Mouse (Mus musculus): ENCODE measurements around the gene Srl. TPM values are rescaled to one million over a fixed set of nuclear protein-coding genes. Genes with fewer than 3 reads are reported as not detected.
"Not testable (repeated sequence)": the region's sequence is repeated elsewhere in the genome, so short reads cannot be mapped to it uniquely, and the experiment has no call there.

Srl gene
- polyA plus RNA-seq, 1 experiment from 2014 or later, result 112 TPM

DNA sequence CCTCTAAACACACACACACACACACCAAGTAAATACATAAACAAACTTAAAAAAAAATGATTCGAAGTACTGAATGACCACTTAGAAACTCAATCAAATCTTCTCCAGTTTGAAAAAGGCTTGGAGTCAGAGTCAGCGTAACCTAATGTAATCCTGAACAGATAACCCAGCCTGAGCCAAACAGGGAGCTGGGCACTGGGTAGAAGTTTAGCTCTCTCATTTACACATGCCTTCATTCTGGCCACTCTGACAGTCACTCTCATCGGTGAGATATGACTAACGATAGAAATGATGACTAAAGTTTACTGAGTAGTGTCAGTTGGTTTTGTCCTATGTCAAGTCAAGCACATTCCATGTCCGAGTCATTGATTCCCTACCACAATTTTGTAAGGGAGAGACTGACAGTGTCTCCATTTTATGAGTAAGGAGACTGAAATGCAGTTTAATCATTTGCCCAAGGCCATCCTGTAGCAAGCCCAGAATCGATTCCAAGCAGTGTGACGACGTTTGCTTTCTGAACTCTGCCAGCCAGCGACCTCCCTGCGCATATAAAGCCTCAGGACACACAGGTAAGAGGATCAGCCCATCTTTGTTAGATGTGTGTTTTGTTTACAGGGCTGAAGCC is 63.9 kb downstream of the Srl start:
- H3K4me3 ChIP-seq (ENCODE audit: low read depth, low read length), result no peak overlapping the region
- no peaks in the 10 kb centered on the region for H3K4me1 ChIP-seq (ENCODE audit: control insufficient read depth, insufficient read depth, low read length)
- peaks cover 15% of the 10 kb centered on the region for H3K36me3 ChIP-seq (ENCODE audit: control insufficient read depth, insufficient read depth, low read length)
- no peak for ATAC-seq (ENCODE audit: low read depth)
- WGBS, result 85% methylated on average over 10 of the region's 10 CpGs
- H3K9me3 ChIP-seq (ENCODE audit: control insufficient read depth, low read length), result no peaks in the 10 kb centered on the region
- no peak for DNase-seq (ENCODE audit: low spot score)
- H3K27me3 ChIP-seq (replicated peaks; ENCODE audit: control insufficient read depth, insufficient read depth, low read length), result no peaks in the 10 kb centered on the region
- H3K27ac ChIP-seq (replicated peaks; ENCODE audit: low read depth, low read length), result no peak overlapping the region
- H3K9ac ChIP-seq (ENCODE audit: low read depth, low read length), result no peak overlapping the region
- H3K4me2 ChIP-seq (ENCODE audit: low read depth, low read length), result no peak overlapping the region

DNA sequence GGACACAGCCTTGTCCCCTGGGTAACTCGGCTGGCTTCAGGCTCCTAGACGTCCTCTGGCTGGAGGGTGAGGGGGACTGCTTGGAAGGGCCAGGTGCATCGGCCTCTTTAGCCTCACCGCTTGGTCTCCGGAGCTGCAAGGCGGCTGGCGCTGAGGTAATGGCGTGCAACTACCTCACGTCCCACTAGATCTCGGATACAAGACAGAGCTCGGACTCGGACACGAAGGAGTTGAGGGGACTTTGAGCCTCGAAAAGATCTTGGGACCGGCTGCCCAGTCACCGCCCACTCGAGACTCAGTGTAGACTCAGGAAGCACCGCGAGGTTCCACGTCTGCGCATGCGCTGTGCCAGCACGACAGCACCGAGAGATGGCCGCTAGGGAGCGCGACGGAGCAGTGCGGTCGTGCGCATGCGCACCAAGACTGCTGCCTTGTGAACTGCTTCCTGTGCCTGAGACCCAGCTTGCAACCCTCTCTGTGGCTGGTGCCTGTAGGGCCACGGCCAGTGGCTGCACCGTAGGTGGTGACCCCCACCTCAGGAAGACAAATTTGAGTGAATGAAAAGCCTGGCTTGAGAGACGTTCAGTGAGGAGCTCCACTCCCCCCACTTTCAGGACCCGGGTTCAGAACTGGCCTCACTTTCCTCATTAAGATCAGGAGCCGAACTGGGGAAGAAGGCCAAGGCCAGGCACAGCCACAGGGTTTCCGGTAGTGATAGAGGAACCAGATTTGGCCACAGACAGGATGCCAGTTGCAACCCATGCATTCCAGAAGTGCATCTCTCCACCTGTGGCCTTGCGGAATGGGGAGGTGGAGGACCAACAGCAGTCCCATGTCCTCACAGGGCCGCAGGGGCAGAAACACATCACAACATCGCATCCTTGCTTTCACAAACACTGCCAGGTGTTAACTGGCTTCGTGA is 66.5 kb downstream of the Srl start:
- Histone ChIP-seq H3K27me3 (replicated peaks; ENCODE audit: control insufficient read depth, insufficient read depth, low read length) (no peaks in the 10 kb centered on the region), H3K4me1 (ENCODE audit: control insufficient read depth, insufficient read depth, low read length) (no peaks in the 10 kb centered on the region), H3K9ac (ENCODE audit: low read depth, low read length) (peak overlapping the region; percentile 84), H3K4me2 (ENCODE audit: low read depth, low read length) (peak overlapping the region; percentile 86), H3K9me3 (ENCODE audit: control insufficient read depth, low read length) (no peaks in the 10 kb centered on the region), H3K4me3 (ENCODE audit: low read depth, low read length) (peak overlapping the region; percentile 58), H3K27ac (replicated peaks; ENCODE audit: low read depth, low read length) (peak overlapping the region; percentile 82), H3K36me3 (ENCODE audit: control insufficient read depth, insufficient read depth, low read length) (peaks cover 3% of the 10 kb centered on the region; the same call in 1 of the 2 replicates)
- 21% methylated on average over 30 of the region's 42 CpGs for WGBS
- DNase-seq (ENCODE audit: low spot score) (peak; percentile 93), ATAC-seq (ENCODE audit: low read depth) (peak; percentile 95)

DNA sequence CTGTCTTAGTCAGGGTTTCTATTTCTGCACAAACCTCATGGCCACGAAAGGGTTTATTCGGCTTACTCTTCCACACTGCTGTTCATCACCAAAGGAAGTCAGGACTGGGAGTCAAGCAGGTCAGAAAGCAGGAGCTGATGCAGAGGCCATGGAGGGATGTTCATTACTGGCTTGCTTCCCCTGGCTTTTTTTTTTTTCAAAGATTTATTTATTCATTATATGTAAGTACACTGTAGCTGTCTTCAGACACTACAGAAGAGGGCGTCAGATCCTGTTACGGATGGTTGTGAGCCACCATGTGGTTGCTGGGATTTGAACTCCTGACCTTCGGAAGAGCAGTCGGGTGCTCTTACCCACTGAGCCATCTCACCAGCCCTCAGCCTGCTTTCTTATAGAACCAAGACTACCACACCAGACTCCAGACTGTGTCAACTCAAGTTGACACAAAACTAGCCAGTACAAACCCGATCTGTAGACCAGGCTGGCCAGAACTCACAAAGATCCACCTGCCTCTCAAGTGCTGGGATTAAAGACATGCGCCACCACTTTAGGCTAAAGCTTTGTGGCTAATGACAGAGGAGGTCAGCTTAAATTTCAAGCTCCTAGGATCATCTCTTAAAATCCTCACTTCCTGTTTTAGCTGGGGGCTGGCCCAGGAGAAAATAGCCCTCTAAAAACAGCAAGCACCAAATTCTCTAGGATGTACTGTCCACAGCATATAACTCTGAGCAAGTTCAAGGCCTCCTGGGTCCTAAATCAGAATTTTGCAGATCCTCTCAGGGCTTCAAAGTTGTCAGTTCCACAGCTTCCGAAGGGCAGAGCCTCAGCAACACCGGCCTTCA is 67.4 kb downstream of the Srl start:
- WGBS, result 61% methylated on average over 10 of the region's 10 CpGs
- H3K9ac ChIP-seq (ENCODE audit: low read depth, low read length), result peak overlapping the region; percentile 84
- not testable (repeated sequence) for H3K36me3 ChIP-seq (ENCODE audit: control insufficient read depth, insufficient read depth, low read length); DNase-seq (ENCODE audit: low spot score); H3K4me1 ChIP-seq (ENCODE audit: control insufficient read depth, insufficient read depth, low read length); H3K27me3 ChIP-seq (replicated peaks; ENCODE audit: control insufficient read depth, insufficient read depth, low read length); H3K9me3 ChIP-seq (ENCODE audit: control insufficient read depth, low read length)
- peak overlapping the region; percentile 86 for H3K4me2 ChIP-seq (ENCODE audit: low read depth, low read length)
- ATAC-seq (ENCODE audit: low read depth), result peak; percentile 34
- H3K27ac ChIP-seq (replicated peaks; ENCODE audit: low read depth, low read length), result peak overlapping the region; percentile 82
- peak overlapping the region; percentile 58 for H3K4me3 ChIP-seq (ENCODE audit: low read depth, low read length)

DNA sequence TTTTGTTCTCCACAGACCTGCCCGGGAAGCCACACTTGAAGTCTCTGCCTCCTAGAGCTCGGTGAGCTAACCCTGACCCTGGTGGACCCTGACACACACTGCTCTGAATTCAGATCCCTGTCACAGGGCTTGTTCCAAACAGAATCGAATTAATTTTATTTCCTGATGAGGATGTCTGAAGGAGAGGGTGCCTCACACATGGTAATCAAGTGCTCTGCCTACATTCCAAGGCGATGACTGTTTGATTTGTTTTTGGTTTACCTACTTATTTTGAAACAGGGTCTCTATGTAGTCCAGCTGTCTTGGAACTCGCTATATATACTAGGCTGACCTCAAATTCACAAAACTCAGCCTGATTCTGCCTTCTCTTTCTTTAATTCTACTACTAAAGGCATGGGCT is 68.4 kb downstream of the Srl start:
- no peak overlapping the region for H3K27ac ChIP-seq (replicated peaks; ENCODE audit: low read depth, low read length)
- no peaks in the 10 kb centered on the region for H3K36me3 ChIP-seq (ENCODE audit: control insufficient read depth, insufficient read depth, low read length)
- H3K9ac ChIP-seq (ENCODE audit: low read depth, low read length), result no peak overlapping the region
- no peak overlapping the region for H3K4me2 ChIP-seq (ENCODE audit: low read depth, low read length)
- no peak for ATAC-seq (ENCODE audit: low read depth)
- DNase-seq (ENCODE audit: low spot score), result no peak
- H3K4me1 ChIP-seq (ENCODE audit: control insufficient read depth, insufficient read depth, low read length), result no peaks in the 10 kb centered on the region
- H3K9me3 ChIP-seq (ENCODE audit: control insufficient read depth, low read length), result no peaks in the 10 kb centered on the region
- no peak overlapping the region for H3K4me3 ChIP-seq (ENCODE audit: low read depth, low read length)
- no peaks in the 10 kb centered on the region for H3K27me3 ChIP-seq (replicated peaks; ENCODE audit: control insufficient read depth, insufficient read depth, low read length)
- 69% methylated on average over 5 of the region's 5 CpGs for WGBS

DNA sequence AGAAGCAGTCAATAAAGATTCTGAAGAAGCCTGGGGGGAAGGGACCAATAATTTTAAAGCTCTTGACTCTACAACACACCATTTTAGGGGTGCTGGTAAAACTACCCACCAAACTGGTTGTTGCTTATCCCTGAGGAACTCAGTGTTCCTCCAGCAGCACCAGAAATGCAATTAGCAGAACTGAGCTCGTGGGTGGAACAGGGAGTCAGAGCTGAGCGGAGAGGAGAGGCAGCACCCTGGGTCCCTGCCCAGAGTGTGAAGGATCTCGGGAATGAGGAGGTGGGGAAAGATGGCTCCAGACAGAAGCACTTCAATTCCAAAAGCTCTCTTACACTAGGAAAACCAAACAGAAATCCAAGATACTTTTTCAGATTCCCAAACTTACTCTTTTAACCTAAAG is 68.9 kb downstream of the Srl start:
- no peak overlapping the region for H3K4me3 ChIP-seq (ENCODE audit: low read depth, low read length)
- H3K36me3 ChIP-seq (ENCODE audit: control insufficient read depth, insufficient read depth, low read length), result no peaks in the 10 kb centered on the region
- no peaks in the 10 kb centered on the region for H3K27me3 ChIP-seq (replicated peaks; ENCODE audit: control insufficient read depth, insufficient read depth, low read length)
- ATAC-seq (ENCODE audit: low read depth) (no peak), DNase-seq (ENCODE audit: low spot score) (no peak)
- WGBS, result 55% methylated on average over 3 of the region's 3 CpGs
- no peaks in the 10 kb centered on the region for H3K9me3 ChIP-seq (ENCODE audit: control insufficient read depth, low read length)
- H3K4me1 ChIP-seq (ENCODE audit: control insufficient read depth, insufficient read depth, low read length), result no peaks in the 10 kb centered on the region
- H3K4me2 ChIP-seq (ENCODE audit: low read depth, low read length), result no peak overlapping the region
- H3K27ac ChIP-seq (replicated peaks; ENCODE audit: low read depth, low read length), result no peak overlapping the region
- no peak overlapping the region for H3K9ac ChIP-seq (ENCODE audit: low read depth, low read length)

DNA sequence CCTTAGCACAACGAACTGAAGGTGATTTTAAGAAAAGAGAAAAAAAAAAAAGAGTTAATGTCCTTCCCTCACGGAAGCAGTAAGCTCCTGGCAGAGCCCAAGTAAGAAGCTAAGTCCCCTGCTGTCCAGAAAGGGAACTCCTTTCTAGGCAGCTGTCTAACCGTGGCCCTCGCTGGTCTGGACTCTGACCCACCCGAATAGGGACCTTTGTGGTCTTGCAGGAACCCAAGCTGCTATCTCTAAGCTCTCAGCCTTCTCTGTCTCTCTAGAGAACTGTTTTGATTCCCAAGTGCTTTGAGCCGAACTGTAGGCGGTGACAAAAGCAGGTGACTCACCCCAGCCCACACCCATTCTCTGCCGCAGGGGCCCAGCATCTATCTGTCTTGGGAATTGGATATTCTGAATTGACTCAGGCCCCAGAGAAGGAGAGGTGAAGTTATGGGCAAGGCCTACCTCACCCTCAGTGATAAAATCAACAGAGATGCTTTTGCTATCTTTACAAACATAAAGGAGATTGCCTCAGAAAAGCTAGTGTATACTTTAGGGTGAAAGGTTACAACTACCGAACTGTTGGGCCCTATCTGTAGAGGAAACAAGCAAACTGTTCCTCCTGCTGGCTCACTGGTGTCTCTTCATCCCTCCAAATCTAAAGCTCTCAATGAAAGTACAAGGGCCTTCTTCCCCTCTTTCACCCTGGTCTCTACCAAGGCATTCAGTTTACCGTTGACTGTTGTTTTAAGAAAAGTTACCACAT is 71.8 kb downstream of the Srl start:
- Histone ChIP-seq H3K4me2 (ENCODE audit: low read depth, low read length) (no peak overlapping the region), H3K27ac (replicated peaks; ENCODE audit: low read depth, low read length) (no peak overlapping the region), H3K4me3 (ENCODE audit: low read depth, low read length) (no peak overlapping the region), H3K9ac (ENCODE audit: low read depth, low read length) (no peak overlapping the region), H3K4me1 (ENCODE audit: control insufficient read depth, insufficient read depth, low read length) (no peaks in the 10 kb centered on the region), H3K27me3 (replicated peaks; ENCODE audit: control insufficient read depth, insufficient read depth, low read length) (no peaks in the 10 kb centered on the region), H3K36me3 (ENCODE audit: control insufficient read depth, insufficient read depth, low read length) (no peaks in the 10 kb centered on the region), H3K9me3 (ENCODE audit: control insufficient read depth, low read length) (no peaks in the 10 kb centered on the region)
- DNase-seq (ENCODE audit: low spot score) (no peak), ATAC-seq (ENCODE audit: low read depth) (no peak)
- WGBS, result 69% methylated on average over 10 of the region's 10 CpGs

DNA sequence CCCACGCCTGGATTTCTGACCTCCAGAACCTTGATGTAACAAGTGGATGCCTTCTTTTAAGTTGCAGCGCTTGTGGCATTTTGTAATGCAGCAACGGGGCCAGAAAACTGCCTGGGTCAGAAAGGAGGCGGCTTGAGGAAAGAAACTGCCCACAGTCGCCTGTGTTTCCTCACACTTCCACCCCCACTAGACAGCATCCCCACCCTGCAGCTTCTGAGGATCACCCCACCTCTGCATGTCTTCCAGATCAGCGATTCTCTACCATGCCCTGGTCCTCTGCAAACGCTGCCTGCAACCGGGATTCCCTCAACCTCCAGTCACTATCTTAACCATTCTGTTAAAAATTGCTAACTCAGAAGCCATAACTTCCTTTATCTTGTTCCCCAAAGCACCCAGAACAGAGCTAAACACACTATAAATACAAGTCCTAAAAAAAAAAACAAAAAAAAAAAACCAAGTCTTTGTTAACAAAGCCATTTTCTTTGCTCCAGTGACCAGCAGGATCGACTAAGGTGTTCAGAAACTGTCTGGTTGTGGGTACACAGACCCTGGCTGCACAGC is 77.0 kb downstream of the Srl start:
- no peak for DNase-seq (ENCODE audit: low spot score)
- 71% methylated on average over 9 of the region's 9 CpGs for WGBS

DNA sequence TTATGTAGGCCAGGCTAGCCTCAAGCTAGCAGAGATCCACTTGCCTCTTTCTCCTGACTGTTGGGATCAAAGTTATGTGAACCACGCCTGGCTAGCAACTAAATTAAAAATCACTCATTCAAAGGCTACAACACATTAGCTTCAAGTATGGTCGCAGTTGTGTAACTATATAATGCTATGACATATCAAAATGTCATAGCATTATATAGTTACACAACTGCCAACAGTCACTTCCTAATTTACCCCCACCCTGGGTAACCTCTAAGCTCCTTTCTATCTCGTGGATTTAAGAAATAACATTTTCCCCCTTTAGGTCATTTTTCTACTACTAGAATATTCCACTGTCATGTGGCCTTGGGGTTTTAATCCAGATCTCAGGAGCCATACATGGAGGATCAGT is 83.7 kb downstream of the Srl start:
- Histone ChIP-seq H3K4me3 (ENCODE audit: low read depth, low read length) (no peak overlapping the region), H3K36me3 (ENCODE audit: control insufficient read depth, insufficient read depth, low read length) (no peaks in the 10 kb centered on the region), H3K4me1 (ENCODE audit: control insufficient read depth, insufficient read depth, low read length) (no peaks in the 10 kb centered on the region), H3K4me2 (ENCODE audit: low read depth, low read length) (no peak overlapping the region), H3K27ac (replicated peaks; ENCODE audit: low read depth, low read length) (no peak overlapping the region), H3K9ac (ENCODE audit: low read depth, low read length) (no peak overlapping the region), H3K9me3 (ENCODE audit: control insufficient read depth, low read length) (no peaks in the 10 kb centered on the region), H3K27me3 (replicated peaks; ENCODE audit: control insufficient read depth, insufficient read depth, low read length) (no peaks in the 10 kb centered on the region)
- 83% methylated on average over 3 of the region's 3 CpGs for WGBS
- DNase-seq (ENCODE audit: low spot score), result no peak
- no peak for ATAC-seq (ENCODE audit: low read depth)

More for the DNA sequence above, 77.0 kb downstream of the Srl start:
- H3K27ac ChIP-seq (replicated peaks; ENCODE audit: low read depth, low read length), result no peak overlapping the region
- no peaks in the 10 kb centered on the region for H3K36me3 ChIP-seq (ENCODE audit: control insufficient read depth, insufficient read depth, low read length)
- no peaks in the 10 kb centered on the region for H3K4me1 ChIP-seq (ENCODE audit: control insufficient read depth, insufficient read depth, low read length)
- H3K27me3 ChIP-seq (replicated peaks; ENCODE audit: control insufficient read depth, insufficient read depth, low read length), result no peaks in the 10 kb centered on the region
- no peaks in the 10 kb centered on the region for H3K9me3 ChIP-seq (ENCODE audit: control insufficient read depth, low read length)
- H3K4me3 ChIP-seq (ENCODE audit: low read depth, low read length), result no peak overlapping the region
- H3K9ac ChIP-seq (ENCODE audit: low read depth, low read length), result no peak overlapping the region
- no peak for ATAC-seq (ENCODE audit: low read depth)
- H3K4me2 ChIP-seq (ENCODE audit: low read depth, low read length), result no peak overlapping the region
